Mouse (Mus musculus) frontal cortex, postnatal 36 days (tissue): ENCODE data around the gene Galnt12.
"Not testable (repeated sequence)": the region's sequence is repeated elsewhere in the genome, so short reads cannot be mapped to it uniquely, and the experiment has no call there.

Experiments
- DNase-seq, 2 experiments: peaks; one replicate each; pipeline ENCODE4 v3.0.0; 2022; ENCODE audit warnings: low spot score in 2 of 2

Galnt12 gene

GRCm38 (mm10) chr4:47091493-47092386 lies at the start of gene Galnt12:
TSS of gene Galnt12 (plus strand) at chr4:47091909.
- peak in 1 of 2 experiments; percentile 37 for DNase-seq

- DNase-seq = no peak
Observed at GRCm38 (mm10) chr4:47043866-47044265, 47.8 kb upstream of the Galnt12 start.

- DNase-seq = no peak
Observed at GRCm38 (mm10) chr4:47046974-47047373, 44.7 kb upstream of the Galnt12 start.

- no peak for DNase-seq
Observed at GRCm38 (mm10) chr4:47047765-47048164, 43.9 kb upstream of the Galnt12 start.

GRCm38 (mm10) chr4:47049216-47049615 lies 42.5 kb upstream of the Galnt12 start:
- DNase-seq = no peak

- DNase-seq = peak; percentile 93 to 94
Observed at GRCm38 (mm10) chr4:47050167-47050566, 41.5 kb upstream of the Galnt12 start.

GRCm38 (mm10) chr4:47050642-47051381 lies 40.9 kb upstream of the Galnt12 start:
- no peak for DNase-seq

GRCm38 (mm10) chr4:47051905-47052304 lies 39.8 kb upstream of the Galnt12 start:
- no peak for DNase-seq

- not testable (repeated sequence) for DNase-seq
Observed at GRCm38 (mm10) chr4:47055170-47055569, 36.5 kb upstream of the Galnt12 start.

- no peak for DNase-seq
Observed at GRCm38 (mm10) chr4:47055570-47056080, 36.1 kb upstream of the Galnt12 start.

GRCm38 (mm10) chr4:47056791-47057509 lies 34.8 kb upstream of the Galnt12 start, which contains the start of gene Anks6:
TSS of gene Anks6 (minus strand) at chr4:47057427.
- peak; percentile 68 to 78 for DNase-seq

- no peak for DNase-seq
Observed at GRCm38 (mm10) chr4:47057510-47058325, 34.0 kb upstream of the Galnt12 start.

- DNase-seq = no peak
Observed at GRCm38 (mm10) chr4:47060900-47061299, 30.8 kb upstream of the Galnt12 start.

- DNase-seq = no peak
Observed at GRCm38 (mm10) chr4:47075054-47075453, 16.7 kb upstream of the Galnt12 start.

GRCm38 (mm10) chr4:47079997-47080646 lies 11.6 kb upstream of the Galnt12 start:
- DNase-seq = no peak

GRCm38 (mm10) chr4:47080647-47081010 lies 11.1 kb upstream of the Galnt12 start:
- no peak for DNase-seq

GRCm38 (mm10) chr4:47083824-47084223 lies 7.9 kb upstream of the Galnt12 start:
- no peak for DNase-seq

GRCm38 (mm10) chr4:47088671-47089070 lies 3.0 kb upstream of the Galnt12 start:
- DNase-seq = no peak

GRCm38 (mm10) chr4:47092387-47093021 lies 795 bp downstream of the Galnt12 start:
- no peak for DNase-seq

- no peak for DNase-seq
Observed at GRCm38 (mm10) chr4:47093161-47093560, 1.5 kb downstream of the Galnt12 start.
